ENCODE assay signal across 8 mouse cellular contexts in the genomic region with DNA sequence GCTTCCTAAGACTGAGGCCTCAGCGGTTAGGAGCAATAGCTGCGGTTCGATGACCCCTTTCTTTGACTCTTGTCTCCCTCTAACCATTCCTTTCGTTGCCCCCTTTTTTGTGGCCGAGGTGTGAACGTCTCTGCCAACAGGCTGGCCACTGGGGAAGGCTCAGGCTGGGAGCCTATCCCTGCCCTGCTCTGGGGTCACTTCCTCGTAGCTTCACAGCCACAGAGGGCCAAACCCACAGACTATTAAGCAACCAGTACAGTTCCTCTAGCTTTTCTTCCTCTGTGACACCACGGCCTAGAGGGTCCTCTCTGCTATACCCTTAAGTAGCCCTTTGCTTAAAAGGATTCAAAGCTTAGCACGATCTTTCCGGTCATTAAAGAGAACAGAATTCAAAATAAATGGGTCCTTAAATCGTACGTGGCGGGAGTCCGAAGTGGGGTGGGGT. TPM values are rescaled to one million over a fixed set of nuclear protein-coding genes. Genes with fewer than 3 reads are reported as not detected.
DNase-seq lines count a peak whose midpoint lies in the region; ATAC-seq and TF ChIP-seq lines count a peak whose summit lies in the region.

No protein-coding gene starts in this region.

- H3K9me3 ChIP-seq in heart, embryonic 11.5 days (replicated peaks; ENCODE audit: control insufficient read depth, low read length): no peaks in the 10 kb centered on the region
- H3K9me3 ChIP-seq in limb, embryonic 14.5 days (ENCODE audit: control insufficient read depth, low read length): no peaks in the 10 kb centered on the region
- no peaks in the 10 kb centered on the region for H3K9me3 ChIP-seq in midbrain, embryonic 14.5 days (ENCODE audit: control insufficient read depth, low read length)

- H3K27ac ChIP-seq in gastrocnemius, adult 2 months: peak overlapping the region; percentile 96
- H3K27ac ChIP-seq in bone marrow, adult 2 months (ENCODE audit: control insufficient read depth, insufficient read depth, low read depth, low read length, poor library complexity): peak overlapping the region; percentile 90
- peak overlapping the region; percentile 86 for H3K27ac ChIP-seq in heart, embryonic 11.5 days (ENCODE audit: low read depth, low read length)
- no peak overlapping the region for H3K27ac ChIP-seq in limb, embryonic 14.5 days (replicated peaks; ENCODE audit: low read depth, low read length)
- no peak overlapping the region for H3K27ac ChIP-seq in midbrain, embryonic 14.5 days (replicated peaks; ENCODE audit: low read depth, low read length)

- H3K4me2 ChIP-seq in heart, embryonic 11.5 days: peak overlapping the region; percentile 78
- H3K4me2 ChIP-seq in limb, embryonic 14.5 days (replicated peaks; ENCODE audit: low read depth, low read length, severe bottlenecking): peak overlapping the region; percentile 58
- H3K4me2 ChIP-seq in midbrain, embryonic 14.5 days (ENCODE audit: low read length): peak overlapping the region; percentile 69

- H3K9ac ChIP-seq in heart, embryonic 11.5 days (ENCODE audit: low read depth, low read length): peak overlapping the region; percentile 99
- peak overlapping the region; percentile 91 for H3K9ac ChIP-seq in limb, embryonic 14.5 days (ENCODE audit: low read depth, low read length, severe bottlenecking)
- peak overlapping the region; percentile 82 for H3K9ac ChIP-seq in midbrain, embryonic 14.5 days (replicated peaks; ENCODE audit: low read length)

- peak; percentile 31; the same call in 1 of the 2 replicates for ATAC-seq in heart, embryonic 11.5 days (replicated peaks; ENCODE audit: insufficient number of reproducible peaks, low FRiP score, low TSS enrichment)
- ATAC-seq in limb, embryonic 14.5 days (ENCODE audit: low FRiP score, low read depth): peak; percentile 50; the same call in 1 of the 2 replicates
- ATAC-seq in midbrain, embryonic 14.5 days (ENCODE audit: low FRiP score, low TSS enrichment): peak; percentile 67

- 2% methylated on average over 14 of the region's 14 CpGs for WGBS in bone marrow, adult 2 months
- WGBS in heart, embryonic 11.5 days (ENCODE audit: insufficient replicate concordance): 11% methylated on average over 14 of the region's 14 CpGs
- 16% methylated on average over 14 of the region's 14 CpGs for WGBS in limb, embryonic 14.5 days
- 14% methylated on average over 14 of the region's 14 CpGs for WGBS in midbrain, embryonic 14.5 days

- no peaks in the 10 kb centered on the region for H3K27me3 ChIP-seq in heart, embryonic 11.5 days (ENCODE audit: control insufficient read depth, insufficient read depth, low read length)
- H3K27me3 ChIP-seq in limb, embryonic 14.5 days (ENCODE audit: control insufficient read depth, insufficient read depth, low read length): no peaks in the 10 kb centered on the region
- no peaks in the 10 kb centered on the region for H3K27me3 ChIP-seq in midbrain, embryonic 14.5 days (ENCODE audit: control insufficient read depth, insufficient read depth, low read length)

- peak; percentile 39 for DNase-seq in gastrocnemius, adult 2 months
- DNase-seq in gastrocnemius, postnatal 14 days: no peak
- no peak for DNase-seq in limb, embryonic 14.5 days (ENCODE audit: low spot score)
- DNase-seq in midbrain, embryonic 14.5 days: peak; percentile 43
- DNase-seq in thymus, postnatal 4 days: peak; percentile 55
- DNase-seq in layer of hippocampus, postnatal 14 days (ENCODE audit: low spot score in 2 of 2): no peak

- TF ChIP-seq CTCF in gastrocnemius, adult 2 months (IDR thresholded peaks at IDR 0.05): no peak
- TF ChIP-seq CTCF in bone marrow, adult 2 months (IDR thresholded peaks at IDR 0.05; ENCODE audit: control insufficient read depth, insufficient read depth, low read length): no peak

- H3K4me1 ChIP-seq in bone marrow, adult 2 months (ENCODE audit: control insufficient read depth, insufficient read depth, low read length): peaks cover 10% of the 10 kb centered on the region; the same call in 1 of the 2 replicates
- H3K4me1 ChIP-seq in heart, embryonic 11.5 days (ENCODE audit: control insufficient read depth, insufficient read depth, low read length): peaks cover 47% of the 10 kb centered on the region
- H3K4me1 ChIP-seq in limb, embryonic 14.5 days (ENCODE audit: control insufficient read depth, insufficient read depth, low read length): peaks cover 14% of the 10 kb centered on the region
- peaks cover 16% of the 10 kb centered on the region for H3K4me1 ChIP-seq in midbrain, embryonic 14.5 days (ENCODE audit: control insufficient read depth, insufficient read depth, low read length)

- peak overlapping the region; percentile 99 for H3K4me3 ChIP-seq in gastrocnemius, adult 2 months
- peak overlapping the region; percentile 67 for H3K4me3 ChIP-seq in bone marrow, adult 2 months (replicated peaks; ENCODE audit: control insufficient read depth, low read depth, low read length)
- H3K4me3 ChIP-seq in heart, embryonic 11.5 days (ENCODE audit: low read depth, low read length): peak overlapping the region; percentile 100
- peak overlapping the region; percentile 89 for H3K4me3 ChIP-seq in limb, embryonic 14.5 days (replicated peaks; ENCODE audit: low read length)
- H3K4me3 ChIP-seq in midbrain, embryonic 14.5 days (replicated peaks; ENCODE audit: low read depth, low read length): peak overlapping the region; percentile 74

- peak; percentile 59; the same call in 1 of the 2 replicates for TF ChIP-seq POLR2A in bone marrow, adult 2 months (IDR thresholded peaks at IDR 0.05; ENCODE audit: borderline replicate concordance, control insufficient read depth, low read depth, low read length)
- TF ChIP-seq POLR2A in limb, embryonic 14.5 days (IDR thresholded peaks at IDR 0.05; ENCODE audit: borderline replicate concordance, extremely low read depth, insufficient read depth, insufficient read length): no peak

- intact Hi-C loops in gastrocnemius, adult 2 months (cut with DNase I): no loop called here
- intact Hi-C loops in gastrocnemius, postnatal 14 days (cut with DNase I; ENCODE audit: low total_unique reads): no loop called here

- no peaks in the 10 kb centered on the region for H3K36me3 ChIP-seq in heart, embryonic 11.5 days (ENCODE audit: control insufficient read depth, insufficient read depth, low read length)
- 0 out of 2 replicates have a peak, but pooled peaks cover 3% of the 10 kb centered on the region for H3K36me3 ChIP-seq in limb, embryonic 14.5 days (ENCODE audit: control insufficient read depth, insufficient read depth, low read length)
- no peaks in the 10 kb centered on the region for H3K36me3 ChIP-seq in midbrain, embryonic 14.5 days (ENCODE audit: control insufficient read depth, insufficient read depth, low read length)

RNA-seq across cellular contexts. Expression of a gene that starts 0.5 kb away (rescaled TPM):
- total RNA-seq in gastrocnemius, adult 2 months (2021): 10 to 100 TPM; 55.2 to 55.5 TPM
- total RNA-seq in gastrocnemius, postnatal 14 days (2021): 10 to 100 TPM; 51.4 to 54.4 TPM
- polyA plus RNA-seq in bone marrow, adult 2 months (2011; ENCODE audit: insufficient read depth, insufficient read length, low replicate concordance, missing spikeins): 11.1 and 27.7 TPM in 2 replicates
- 77.9 and 95.2 TPM in 2 replicates for polyA plus RNA-seq in heart, embryonic 11.5 days (2014; fragmentation: Nextera tagmentation; extraction: Ambion mirVana)
- polyA plus RNA-seq in limb, embryonic 14.5 days (2012; rRNA removed): 22.6 and 23.0 TPM in 2 replicates
- polyA plus RNA-seq in limb, embryonic 14.5 days (2014; fragmentation: Nextera tagmentation; extraction: Ambion mirVana): 45.4 and 49.1 TPM in 2 replicates
- 90.2 and 94.2 TPM in 2 replicates for polyA plus RNA-seq in midbrain, embryonic 14.5 days (2014; fragmentation: Nextera tagmentation; extraction: Ambion mirVana)
- total RNA-seq in layer of hippocampus, postnatal 14 days (2021): 10 to 100 TPM; 82.4 to 87.0 TPM

RNA-seq across cellular contexts. Expression of a gene that starts 51.2 kb away (rescaled TPM):
- total RNA-seq in gastrocnemius, adult 2 months (2021): 10 to 100 TPM; 16.0 to 17.7 TPM
- 10 to 100 TPM; 16.0 to 16.9 TPM for total RNA-seq in gastrocnemius, postnatal 14 days (2021)
- polyA plus RNA-seq in bone marrow, adult 2 months (2011; ENCODE audit: insufficient read depth, insufficient read length, low replicate concordance, missing spikeins): 7.3 and 17.5 TPM in 2 replicates
- polyA plus RNA-seq in heart, embryonic 11.5 days (2014; fragmentation: Nextera tagmentation; extraction: Ambion mirVana): 60.5 and 68.8 TPM in 2 replicates
- polyA plus RNA-seq in limb, embryonic 14.5 days (2012; rRNA removed): 25.4 and 26.7 TPM in 2 replicates
- 40.6 and 46.7 TPM in 2 replicates for polyA plus RNA-seq in limb, embryonic 14.5 days (2014; fragmentation: Nextera tagmentation; extraction: Ambion mirVana)
- polyA plus RNA-seq in midbrain, embryonic 14.5 days (2014; fragmentation: Nextera tagmentation; extraction: Ambion mirVana): 72.3 and 77.8 TPM in 2 replicates
- total RNA-seq in layer of hippocampus, postnatal 14 days (2021): 100 to 1,000 TPM; 126 to 142 TPM

Comparison
In these comparisons a context has a peak if more than half of its experiments do, and no peak if none do; other contexts are left out.
1. DNase-seq: peak in gastrocnemius, adult 2 months (single experiment), midbrain, embryonic 14.5 days (single experiment) and thymus, postnatal 4 days (single experiment); none in gastrocnemius, postnatal 14 days (single experiment), limb, embryonic 14.5 days (single experiment) and layer of hippocampus, postnatal 14 days (0 of 2).
2. H3K27ac ChIP-seq: peak in gastrocnemius, adult 2 months (single experiment), bone marrow, adult 2 months (single experiment) and heart, embryonic 11.5 days (single experiment); none in limb, embryonic 14.5 days (single experiment) and midbrain, embryonic 14.5 days (single experiment).
3. Peak in every context shown above with its lines, with median percentiles within 50 percentile points of each other: H3K4me3 ChIP-seq, ATAC-seq, H3K4me2 ChIP-seq and H3K9ac ChIP-seq.